ENCODE assay signal across 10 mouse cellular contexts in genomic region chr9:41031590-41032489, GRCm38 (mm10). TPM values are rescaled to one million over a fixed set of nuclear protein-coding genes. Genes with fewer than 3 reads are reported as not detected.
DNase-seq lines count a peak whose midpoint lies in the region; ATAC-seq lines count a peak whose summit lies in the region.
"Had no signal": no experiment of that assay in that cellular context is flagged by ENCODE, and none has a peak within 500 bp of the region (broad histone marks: within the 10 kb centered on the region; RNA-seq: fewer than 3 reads in every experiment).

No protein-coding gene starts in this region.

- DNase-seq in embryo, embryonic 11 days: peak; percentile 46
- DNase-seq in adrenal gland, adult 2 months: no peak
- DNase-seq in adrenal gland, adult (ENCODE audit: inconsistent age in 2 of 2, low spot score in 1 of 2): no peak
- no peak for DNase-seq in urinary bladder, postnatal 36 days (ENCODE audit: low spot score in 2 of 2)
- DNase-seq: kidney, adult 9 months had no signal

- H3K27me3 ChIP-seq in heart, embryonic 13.5 days (replicated peaks): no peaks in the 10 kb centered on the region
- H3K27me3 ChIP-seq in heart, embryonic 12.5 days (replicated peaks): no peaks in the 10 kb centered on the region
- no peaks in the 10 kb centered on the region for H3K27me3 ChIP-seq in hindbrain, embryonic 13.5 days
- no peaks in the 10 kb centered on the region for H3K27me3 ChIP-seq in midbrain, embryonic 15.5 days (replicated peaks)

- WGBS in heart, embryonic 13.5 days: 39% methylated on average over 18 of the region's 18 CpGs
- WGBS in heart, embryonic 12.5 days: 50% methylated on average over 18 of the region's 18 CpGs
- 31% methylated on average over 18 of the region's 18 CpGs for WGBS in hindbrain, embryonic 13.5 days
- WGBS in midbrain, embryonic 15.5 days: 31% methylated on average over 18 of the region's 18 CpGs

- H3K27ac ChIP-seq in heart, embryonic 13.5 days (replicated peaks): no peak overlapping the region
- H3K27ac ChIP-seq in heart, embryonic 12.5 days (ENCODE audit: poor library complexity, severe bottlenecking): no peak overlapping the region
- H3K27ac ChIP-seq in hindbrain, embryonic 13.5 days: peak overlapping the region; percentile 86
- peak overlapping the region; percentile 75 for H3K27ac ChIP-seq in midbrain, embryonic 15.5 days

- H3K36me3 ChIP-seq in heart, embryonic 13.5 days: peaks cover 28% of the 10 kb centered on the region
- H3K36me3 ChIP-seq in heart, embryonic 12.5 days: peaks cover 31% of the 10 kb centered on the region
- peaks cover 30% of the 10 kb centered on the region for H3K36me3 ChIP-seq in hindbrain, embryonic 13.5 days
- H3K36me3 ChIP-seq in midbrain, embryonic 15.5 days (replicated peaks): no peaks in the 10 kb centered on the region

- H3K4me1 ChIP-seq in heart, embryonic 13.5 days: peaks cover 12% of the 10 kb centered on the region
- H3K4me1 ChIP-seq in heart, embryonic 12.5 days (replicated peaks): peaks cover 9% of the 10 kb centered on the region
- H3K4me1 ChIP-seq in hindbrain, embryonic 13.5 days (replicated peaks): peaks cover 35% of the 10 kb centered on the region
- peaks cover 16% of the 10 kb centered on the region for H3K4me1 ChIP-seq in midbrain, embryonic 15.5 days

- no peak for ATAC-seq in heart, embryonic 13.5 days (ENCODE audit: extremely low read depth, insufficient number of reproducible peaks, low FRiP score, low TSS enrichment)
- ATAC-seq in heart, embryonic 12.5 days (ENCODE audit: insufficient number of reproducible peaks, low FRiP score): no peak
- peak; percentile 61 for ATAC-seq in hindbrain, embryonic 13.5 days (ENCODE audit: low FRiP score)
- peak; percentile 72 for ATAC-seq in midbrain, embryonic 15.5 days (replicated peaks)

- peak overlapping the region; percentile 39 for H3K4me2 ChIP-seq in heart, embryonic 13.5 days
- H3K4me2 ChIP-seq in heart, embryonic 12.5 days: no peak overlapping the region
- peak overlapping the region; percentile 33 for H3K4me2 ChIP-seq in hindbrain, embryonic 13.5 days
- peak overlapping the region; percentile 10; the same call in 1 of the 2 replicates for H3K4me2 ChIP-seq in midbrain, embryonic 15.5 days

- no peak overlapping the region for H3K9ac ChIP-seq in heart, embryonic 13.5 days
- H3K9ac ChIP-seq in heart, embryonic 12.5 days: no peak overlapping the region
- H3K9ac ChIP-seq in hindbrain, embryonic 13.5 days: peak overlapping the region; percentile 47; the same call in 1 of the 2 replicates
- H3K9ac ChIP-seq in midbrain, embryonic 15.5 days: peak overlapping the region; percentile 2; the same call in 1 of the 2 replicates

- H3K9me3 ChIP-seq in heart, embryonic 13.5 days: no peaks in the 10 kb centered on the region
- H3K9me3 ChIP-seq in heart, embryonic 12.5 days (replicated peaks): no peaks in the 10 kb centered on the region
- H3K9me3 ChIP-seq in hindbrain, embryonic 13.5 days: no peaks in the 10 kb centered on the region
- H3K9me3 ChIP-seq in midbrain, embryonic 15.5 days: no peaks in the 10 kb centered on the region

- H3K4me3 ChIP-seq in heart, embryonic 13.5 days: no peak overlapping the region
- no peak overlapping the region for H3K4me3 ChIP-seq in heart, embryonic 12.5 days
- no peak overlapping the region for H3K4me3 ChIP-seq in hindbrain, embryonic 13.5 days
- no peak overlapping the region for H3K4me3 ChIP-seq in midbrain, embryonic 15.5 days

RNA-seq across cellular contexts. Expression of gene Crtam, which starts 27.4 kb away (rescaled TPM):
- polyA plus RNA-seq in heart, embryonic 13.5 days (2015; fragmentation: Nextera tagmentation; extraction: Ambion mirVana): not detected in 2 replicates
- polyA plus RNA-seq in heart, embryonic 12.5 days (2016; fragmentation: Nextera tagmentation; extraction: Ambion mirVana): 0.17 and 0.18 TPM in 2 replicates
- 0.14 and 0.19 TPM in 2 replicates for polyA plus RNA-seq in hindbrain, embryonic 13.5 days (2015; fragmentation: Nextera tagmentation; extraction: Ambion mirVana)
- 0.10 and 0.22 TPM in 2 replicates for polyA plus RNA-seq in midbrain, embryonic 15.5 days (2015; fragmentation: Nextera tagmentation; extraction: Ambion mirVana)
- total RNA-seq in adrenal gland, adult 2 months (2021): not detected
- 0.02 TPM in 1 of 2 replicates, not detected in the other for polyA plus RNA-seq in adrenal gland, adult 2 months (2012; rRNA removed)
- total RNA-seq: heart, adult 8-10 months had no signal

Comparison
In these comparisons a context has a peak if more than half of its experiments do, and no peak if none do; other contexts are left out.
1. ATAC-seq: peak in hindbrain, embryonic 13.5 days (single experiment) and midbrain, embryonic 15.5 days (single experiment); none in heart, embryonic 13.5 days (single experiment) and heart, embryonic 12.5 days (single experiment).
2. H3K27ac ChIP-seq: peak in hindbrain, embryonic 13.5 days (single experiment) and midbrain, embryonic 15.5 days (single experiment); none in heart, embryonic 13.5 days (single experiment) and heart, embryonic 12.5 days (single experiment).
3. H3K9ac ChIP-seq: peak in hindbrain, embryonic 13.5 days (single experiment) and midbrain, embryonic 15.5 days (single experiment); none in heart, embryonic 13.5 days (single experiment) and heart, embryonic 12.5 days (single experiment).